Mouse (Mus musculus) kidney, postnatal 25 days (tissue): ENCODE measurements at regions not wholly inside any gene's neighbourhood (a gene's known extent, or its start where the extent isn't known, plus 50 kb on each side); places are given as distances from the start of the nearest gene placed in this dataset.

Source experiments
- DNase-seq, 2 experiments: peaks; one replicate each; pipeline ENCODE4 v3.0.0; 2021; ENCODE audit warnings: mixed read lengths in 2 of 2

DNA sequence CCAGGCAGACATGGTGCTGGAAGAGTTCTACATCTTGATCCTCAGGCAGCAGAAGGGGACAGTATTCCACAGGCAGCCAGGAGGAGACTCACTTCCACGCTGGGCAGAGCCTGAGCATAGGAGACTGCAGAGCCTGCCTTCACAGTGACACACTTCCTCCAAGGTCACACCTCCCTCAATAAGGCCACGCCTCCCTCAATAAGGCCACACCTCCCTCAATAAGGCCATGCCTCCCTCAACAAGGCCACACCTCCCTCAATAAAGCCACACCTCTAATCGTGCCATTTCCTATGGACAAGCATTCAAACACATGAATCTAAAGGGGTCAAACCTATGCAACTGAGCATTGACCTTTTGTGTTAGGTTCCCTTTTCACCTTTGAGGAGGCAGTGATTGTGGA, 88.5 kb upstream of the Mphosph6 start:
- DNase-seq = no peak

- no peak for DNase-seq
Measured at GRCm38 (mm10) chr8:117881414-117881973, 79.8 kb upstream of the Mphosph6 start.

DNA sequence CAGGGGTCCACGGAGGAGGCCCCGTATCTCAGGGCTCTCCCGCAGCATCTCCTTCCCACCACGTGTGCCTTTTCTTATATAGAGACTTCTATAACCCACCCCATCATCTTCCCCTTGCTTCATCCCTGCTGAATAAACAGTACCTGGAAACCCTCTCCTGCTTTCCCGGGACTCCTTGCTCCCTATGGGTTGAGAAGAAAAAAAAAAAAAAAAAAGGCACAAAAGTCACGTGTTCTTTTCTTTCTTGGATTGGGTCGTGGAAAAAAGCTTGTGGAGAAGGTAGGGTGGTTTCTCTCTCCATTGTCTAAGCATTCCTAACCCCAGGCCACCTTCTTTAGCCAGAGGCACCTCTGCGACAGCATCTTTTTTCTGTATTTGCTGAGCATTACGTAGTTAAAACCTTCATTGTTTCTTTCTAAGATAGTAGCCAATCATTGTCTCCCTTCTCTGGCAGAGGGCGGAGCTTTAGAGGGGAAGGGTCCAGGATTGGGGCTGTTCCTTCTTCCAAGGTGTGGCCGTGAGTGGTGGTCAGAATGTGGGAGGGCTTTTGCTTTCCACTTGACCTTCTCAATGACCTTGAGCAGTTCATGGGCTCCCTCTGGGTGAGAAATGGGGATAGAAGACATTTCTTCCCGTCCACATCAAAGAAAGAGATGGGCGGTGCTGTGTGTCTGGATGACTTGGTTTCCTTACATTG, 78.7 kb upstream of the Mphosph6 start:
- DNase-seq = no peak

- DNase-seq = no peak
Measured at GRCm38 (mm10) chr8:117873611-117874010, 71.9 kb upstream of the Mphosph6 start.

DNA sequence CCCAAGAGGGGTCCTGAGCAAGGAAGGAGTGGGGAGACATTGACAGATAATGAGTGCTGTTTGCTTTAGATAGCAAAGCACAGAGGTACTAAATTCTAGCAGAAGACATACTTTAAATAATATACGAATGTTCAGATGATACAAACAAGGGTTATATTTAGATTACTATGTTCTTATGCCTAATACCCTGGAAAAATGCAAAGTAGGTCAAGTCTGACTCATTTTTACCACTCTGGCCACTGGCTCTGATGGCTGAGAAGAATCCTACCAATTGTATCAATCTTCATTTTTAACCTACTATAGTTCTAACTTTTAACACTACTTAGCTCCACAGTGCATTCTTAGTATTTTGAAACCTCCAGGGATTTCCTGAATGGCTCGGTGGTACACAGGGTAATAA, 65.4 kb upstream of the Mphosph6 start:
- DNase-seq = no peak

DNA sequence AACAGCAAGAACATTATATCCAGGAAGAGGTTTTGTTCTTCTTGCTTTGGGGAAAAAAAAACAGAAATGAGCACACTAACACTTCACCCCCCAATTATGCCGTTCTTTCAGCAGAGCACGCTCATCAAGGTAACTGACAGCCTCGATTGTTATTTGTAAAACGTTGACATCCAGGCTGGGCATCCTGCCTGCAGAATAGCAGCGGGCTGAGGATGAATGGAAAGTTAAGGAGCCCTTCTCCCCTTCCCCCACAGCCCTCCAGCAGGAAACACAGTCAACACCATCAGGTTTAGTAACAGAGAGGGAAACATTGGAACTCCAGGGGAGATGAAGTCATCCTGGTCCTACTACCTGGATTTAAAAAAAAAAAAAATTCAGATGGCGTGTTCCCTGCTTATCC, 63.3 kb upstream of the Mphosph6 start:
- no peak for DNase-seq

- peak; percentile 61 to 80 for DNase-seq
Measured at GRCm38 (mm10) chr8:117863837-117864236, 62.1 kb upstream of the Mphosph6 start.

DNA sequence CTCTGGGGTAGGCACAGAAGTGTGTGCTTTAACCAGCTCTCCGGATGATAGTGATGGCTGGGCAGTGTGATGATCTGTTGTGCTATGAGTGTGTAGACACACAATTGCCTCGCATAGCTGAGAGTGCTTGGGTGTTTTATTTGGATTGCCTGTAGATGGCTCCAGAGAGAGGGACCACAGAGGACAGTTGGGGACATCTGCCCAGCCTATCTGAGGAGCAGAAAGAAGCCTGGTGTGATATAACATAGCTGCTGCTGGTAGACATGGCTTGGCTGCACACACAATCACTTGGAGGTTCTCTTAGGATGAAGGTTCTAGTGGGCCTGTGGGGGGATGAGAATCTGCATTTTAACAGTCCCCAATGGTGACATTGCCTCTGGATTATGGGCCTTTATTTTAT, 60.6 kb upstream of the Mphosph6 start:
- DNase-seq = no peak

DNA sequence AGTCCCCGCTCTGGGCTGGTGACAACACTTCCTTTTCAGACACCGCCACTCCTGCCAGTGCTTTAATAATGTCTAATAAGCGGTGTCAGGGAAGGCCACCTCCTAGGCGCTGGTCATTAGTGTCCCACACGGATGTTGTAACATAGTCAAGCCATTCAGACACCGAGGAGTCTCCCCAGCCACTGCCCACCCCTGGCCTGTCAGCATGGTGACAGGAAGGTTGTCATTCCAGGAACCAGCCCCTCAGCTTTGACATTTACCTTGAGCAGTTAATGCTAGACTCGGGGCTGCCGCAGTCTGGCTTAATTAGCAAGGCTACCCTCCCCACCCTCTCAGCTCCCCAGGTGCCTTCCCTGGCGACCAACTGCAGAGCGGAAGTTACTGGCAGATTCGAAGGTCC, 58.0 kb upstream of the Mphosph6 start:
- DNase-seq = no peak

DNA sequence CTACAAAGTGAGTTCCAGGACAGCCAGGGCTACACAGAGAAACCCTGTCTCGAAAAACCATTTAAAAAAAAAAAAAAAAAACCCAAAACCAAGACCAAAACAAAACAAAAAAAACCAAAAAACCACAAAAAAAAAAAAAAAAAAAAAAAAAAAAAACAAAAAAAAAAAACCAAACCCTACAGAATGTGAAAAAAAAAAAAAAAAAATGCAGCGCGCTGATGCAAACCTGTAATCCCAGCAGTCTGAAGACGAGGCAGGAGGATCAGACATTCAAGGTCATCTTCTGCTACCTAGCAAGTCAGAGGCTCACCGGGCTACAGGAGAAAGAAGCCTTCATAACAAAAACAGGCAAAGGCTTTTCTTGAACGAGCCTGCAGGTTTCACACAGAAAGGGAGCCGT, 57.4 kb upstream of the Mphosph6 start:
- no peak for DNase-seq

GRCm38 (mm10) chr8:117856121-117856520, 54.4 kb upstream of the Mphosph6 start:
- DNase-seq = peak in 1 of 2 experiments; percentile 34

- DNase-seq = no peak
Measured at GRCm38 (mm10) chr8:117854942-117855491, 53.3 kb upstream of the Mphosph6 start.

- no peak for DNase-seq
Measured at GRCm38 (mm10) chr8:117854301-117854700, 52.6 kb upstream of the Mphosph6 start.

- DNase-seq = no peak
Measured at GRCm38 (mm10) chr8:117853408-117853807, 51.7 kb upstream of the Mphosph6 start.

- no peak for DNase-seq
Measured at GRCm38 (mm10) chr8:117852521-117852920, 50.8 kb upstream of the Mphosph6 start.
